Mouse (Mus musculus) yolk sac, embryonic 10.5 days (tissue): Measurements from ENCODE around the gene Psmc1.

Experiments used
- DNase-seq: peaks from one replicate; pipeline ENCODE4 v3.0.0-alpha.2; 2017; ENCODE audit warnings: low spot score

The Psmc1 gene

GRCm38 (mm10) chr12:100172481-100172880 lies 62.5 kb downstream of the Psmc1 start:
- DNase-seq, result no peak
